In genomic region chr9:70109279-70109678, GRCm38 (mm10) we compare ENCODE assay signal across 7 mouse cellular contexts. TPM values are rescaled to one million over a fixed set of nuclear protein-coding genes. Genes with fewer than 3 reads are reported as not detected.
A peak's percentile ranks its signal among the peaks of the same experiment; 100 is the strongest.
DNase-seq lines count a peak whose midpoint lies in the region; ATAC-seq and TF ChIP-seq lines count a peak whose summit lies in the region.

No protein-coding gene starts in this region.

- no peak for ATAC-seq in forebrain, embryonic 11.5 days (replicated peaks; ENCODE audit: low FRiP score)
- peak; percentile 60; the same call in 1 of the 2 replicates for ATAC-seq in midbrain, embryonic 14.5 days (ENCODE audit: low FRiP score, low TSS enrichment)

- no peaks in the 10 kb centered on the region for H3K36me3 ChIP-seq in MEL (ENCODE audit: control insufficient read depth in 1 of 2, insufficient read depth in 2 of 2, low read length in 2 of 2)
- no peaks in the 10 kb centered on the region for H3K36me3 ChIP-seq in forebrain, embryonic 11.5 days (ENCODE audit: control insufficient read depth, insufficient read depth, low read length)
- no peaks in the 10 kb centered on the region for H3K36me3 ChIP-seq in midbrain, embryonic 14.5 days (ENCODE audit: control insufficient read depth, insufficient read depth, low read length)

- peak; percentile 67 to 85 (median 72) for TF ChIP-seq CTCF in MEL (IDR thresholded peaks at IDR 0.05 in 2 of 3, conservative IDR thresholded peaks at IDR 0.05 in 1 of 3; ENCODE audit: control insufficient read depth in 1 of 3, insufficient read depth in 1 of 3, low read depth in 2 of 3, low read length in 3 of 3, poor library complexity in 1 of 3, severe bottlenecking in 1 of 3)

- H3K4me3 ChIP-seq in MEL (ENCODE audit: control insufficient read depth in 1 of 2, insufficient read depth in 1 of 2, low read depth in 2 of 2, low read length in 2 of 2) = no peak overlapping the region
- H3K4me3 ChIP-seq in forebrain, embryonic 11.5 days (ENCODE audit: low read depth, low read length) = no peak overlapping the region
- no peak overlapping the region for H3K4me3 ChIP-seq in midbrain, embryonic 14.5 days (replicated peaks; ENCODE audit: low read depth, low read length)

- peaks cover 0 to 2% of the 10 kb centered on the region in 2 experiments; a peak in 3 of 4 replicates for H3K27me3 ChIP-seq in MEL (ENCODE audit: control insufficient read depth in 1 of 2, insufficient read depth in 2 of 2, low read length in 2 of 2)
- no peaks in the 10 kb centered on the region for H3K27me3 ChIP-seq in forebrain, embryonic 11.5 days (ENCODE audit: control insufficient read depth, insufficient read depth, low read length)
- H3K27me3 ChIP-seq in midbrain, embryonic 14.5 days (ENCODE audit: control insufficient read depth, insufficient read depth, low read length) = no peaks in the 10 kb centered on the region

- no peak for TF ChIP-seq POLR2A in MEL (IDR thresholded peaks at IDR 0.05; ENCODE audit: control insufficient read depth in 1 of 2, insufficient read depth in 1 of 2, low read depth in 1 of 2, low read length in 2 of 2, poor library complexity in 1 of 2)

- no peaks in the 10 kb centered on the region for H3K9me3 ChIP-seq in MEL (replicated peaks; ENCODE audit: insufficient read depth, low read length)
- no peaks in the 10 kb centered on the region for H3K9me3 ChIP-seq in forebrain, embryonic 11.5 days (ENCODE audit: control insufficient read depth, low read length)
- H3K9me3 ChIP-seq in midbrain, embryonic 14.5 days (ENCODE audit: control insufficient read depth, low read length) = no peaks in the 10 kb centered on the region

- TF ChIP-seq RAD21 in MEL (IDR thresholded peaks at IDR 0.05; ENCODE audit: low read depth, low read length) = peak; percentile 86

- no peak for TF ChIP-seq EP300 in MEL (IDR thresholded peaks at IDR 0.05; ENCODE audit: low read depth in 1 of 2, low read length in 2 of 2)

- H3K27ac ChIP-seq in MEL (ENCODE audit: control insufficient read depth, low read depth, low read length) = no peak overlapping the region
- no peak overlapping the region for H3K27ac ChIP-seq in forebrain, embryonic 11.5 days (ENCODE audit: low read depth, low read length)
- no peak overlapping the region for H3K27ac ChIP-seq in midbrain, embryonic 14.5 days (replicated peaks; ENCODE audit: low read depth, low read length)

- H3K4me1 ChIP-seq in MEL (ENCODE audit: control insufficient read depth in 1 of 2, insufficient read depth in 2 of 2, low read length in 2 of 2) = no peaks in the 10 kb centered on the region
- 0 out of 2 replicates have a peak, but pooled peaks cover 2% of the 10 kb centered on the region for H3K4me1 ChIP-seq in forebrain, embryonic 11.5 days (replicated peaks; ENCODE audit: control insufficient read depth, insufficient read depth, low read length)
- peaks cover 8% of the 10 kb centered on the region; the same call in 1 of the 2 replicates for H3K4me1 ChIP-seq in midbrain, embryonic 14.5 days (ENCODE audit: control insufficient read depth, insufficient read depth, low read length)

- no peak overlapping the region for H3K9ac ChIP-seq in MEL (ENCODE audit: control insufficient read depth, low read depth, low read length, poor library complexity, severe bottlenecking)
- H3K9ac ChIP-seq in forebrain, embryonic 11.5 days (ENCODE audit: low read length) = no peak overlapping the region
- H3K9ac ChIP-seq in midbrain, embryonic 14.5 days (replicated peaks; ENCODE audit: low read length) = no peak overlapping the region

- H3K4me2 ChIP-seq in forebrain, embryonic 11.5 days (ENCODE audit: low read depth, low read length, severe bottlenecking) = no peak overlapping the region
- H3K4me2 ChIP-seq in midbrain, embryonic 14.5 days (ENCODE audit: low read length) = no peak overlapping the region

- DNase-seq in MEL (ENCODE audit: low read depth, low spot score) = peak; percentile 64
- peak; percentile 86 for DNase-seq in brain, adult 2 months (ENCODE audit: low read depth, low spot score)
- peak; percentile 90 for DNase-seq in forebrain, embryonic 11.5 days (ENCODE audit: low spot score)
- DNase-seq in heart, postnatal 4 days = peak; percentile 91
- DNase-seq in left cerebral cortex, adult 18-20 months (ENCODE audit: low spot score in 2 of 2) = peak; percentile 84 to 90
- DNase-seq in midbrain, embryonic 14.5 days = peak; percentile 94
- peak; percentile 60 to 86 for DNase-seq in spleen, postnatal 10 days (ENCODE audit: low spot score in 2 of 2)

- no peaks in the 10 kb centered on the region; the same call in 1 of the 2 replicates for H3K79me2 ChIP-seq in MEL (ENCODE audit: control insufficient read depth, insufficient read depth, low read length, poor library complexity)

- 6% methylated on average over 3 of the region's 3 CpGs for WGBS in forebrain, embryonic 11.5 days
- WGBS in midbrain, embryonic 14.5 days = 5% methylated on average over 3 of the region's 3 CpGs

TF ChIP-seq in MEL, 35 proteins besides CTCF, POLR2A, EP300 and RAD21:
- no peak for TF ChIP-seq TCF12 (IDR thresholded peaks at IDR 0.05; ENCODE audit: low read depth, low read length)
- no peak for TF ChIP-seq GATA1 (IDR thresholded peaks at IDR 0.05; ENCODE audit: low read depth, low read length)
- peak; percentile 82 for TF ChIP-seq SMC3 (IDR thresholded peaks at IDR 0.05; ENCODE audit: low read depth, low read length)
- TF ChIP-seq ZMIZ1 (IDR thresholded peaks at IDR 0.05; ENCODE audit: low read depth, low read length) = no peak
- no peak for TF ChIP-seq ZKSCAN1 (IDR thresholded peaks at IDR 0.05; ENCODE audit: low read depth, low read length)
- no peak for TF ChIP-seq POLR2AphosphoS5 (IDR thresholded peaks at IDR 0.05; ENCODE audit: borderline replicate concordance, low read depth, low read length)
- TF ChIP-seq USF1 (IDR thresholded peaks at IDR 0.05; ENCODE audit: low read depth, low read length) = no peak
- no peak for TF ChIP-seq MYC (IDR thresholded peaks at IDR 0.05; ENCODE audit: low read depth, low read length)
- peak; percentile 66 for TF ChIP-seq ZC3H11A (IDR thresholded peaks at IDR 0.05; ENCODE audit: low read depth, low read length)
- TF ChIP-seq POLR2AphosphoS2 (IDR thresholded peaks at IDR 0.05; ENCODE audit: low read length) = no peak
- no peak for TF ChIP-seq USF2 (IDR thresholded peaks at IDR 0.05; ENCODE audit: borderline replicate concordance in 1 of 2, insufficient read depth in 1 of 2, low read depth in 1 of 2, low read length in 2 of 2)
- TF ChIP-seq JUND (IDR thresholded peaks at IDR 0.05; ENCODE audit: low read depth, low read length) = no peak
- no peak for TF ChIP-seq MAX (IDR thresholded peaks at IDR 0.05; ENCODE audit: low read length)
TF ChIP-seq in MEL: peak in this region for 2.

RNA-seq across cellular contexts. Expression of gene Fam81a, which starts 33.1 kb away (rescaled TPM):
- not detected in 2 replicates for total RNA-seq in MEL (2012; rRNA removed)
- polyA plus RNA-seq in MEL (2012; ENCODE audit: insufficient read depth in 1 of 2, insufficient read length in 2 of 2, low read depth in 1 of 2, low replicate concordance in 2 of 2, missing spikeins in 1 of 2) = not detected
- polyA plus RNA-seq in forebrain, embryonic 11.5 days (2014; fragmentation: Nextera tagmentation; extraction: Ambion mirVana) = 3.6 and 6.0 TPM in 2 replicates
- 10 to 100 TPM; 25.4 to 28.1 TPM for total RNA-seq in heart, postnatal 4 days (2021)
- total RNA-seq in left cerebral cortex, adult 18-20 months (2021) = 100 to 1,000 TPM; 190 to 198 TPM
- polyA plus RNA-seq in midbrain, embryonic 14.5 days (2014; fragmentation: Nextera tagmentation; extraction: Ambion mirVana) = 5.6 and 5.9 TPM in 2 replicates

Comparison
In these comparisons a context has a peak if more than half of its experiments do, and no peak if none do; other contexts are left out.
1. RNA of gene Fam81a, which starts 33.1 kb away (total RNA-seq): 190 to 198 TPM in left cerebral cortex, adult 18-20 months and 25.4 to 28.1 TPM in heart, postnatal 4 days; not detected in MEL; every median in the first group is over 10 times any median in the second.
2. Peak in every context shown above with its lines, with median percentiles within 50 percentile points of each other: DNase-seq.